Mouse (Mus musculus): ENCODE data around the gene Nox3. TPM values are rescaled to one million over a fixed set of nuclear protein-coding genes. Genes with fewer than 3 reads are reported as not detected.

Nox3 gene
- total and polyA plus RNA-seq, 2 experiments, result not detected

DNA sequence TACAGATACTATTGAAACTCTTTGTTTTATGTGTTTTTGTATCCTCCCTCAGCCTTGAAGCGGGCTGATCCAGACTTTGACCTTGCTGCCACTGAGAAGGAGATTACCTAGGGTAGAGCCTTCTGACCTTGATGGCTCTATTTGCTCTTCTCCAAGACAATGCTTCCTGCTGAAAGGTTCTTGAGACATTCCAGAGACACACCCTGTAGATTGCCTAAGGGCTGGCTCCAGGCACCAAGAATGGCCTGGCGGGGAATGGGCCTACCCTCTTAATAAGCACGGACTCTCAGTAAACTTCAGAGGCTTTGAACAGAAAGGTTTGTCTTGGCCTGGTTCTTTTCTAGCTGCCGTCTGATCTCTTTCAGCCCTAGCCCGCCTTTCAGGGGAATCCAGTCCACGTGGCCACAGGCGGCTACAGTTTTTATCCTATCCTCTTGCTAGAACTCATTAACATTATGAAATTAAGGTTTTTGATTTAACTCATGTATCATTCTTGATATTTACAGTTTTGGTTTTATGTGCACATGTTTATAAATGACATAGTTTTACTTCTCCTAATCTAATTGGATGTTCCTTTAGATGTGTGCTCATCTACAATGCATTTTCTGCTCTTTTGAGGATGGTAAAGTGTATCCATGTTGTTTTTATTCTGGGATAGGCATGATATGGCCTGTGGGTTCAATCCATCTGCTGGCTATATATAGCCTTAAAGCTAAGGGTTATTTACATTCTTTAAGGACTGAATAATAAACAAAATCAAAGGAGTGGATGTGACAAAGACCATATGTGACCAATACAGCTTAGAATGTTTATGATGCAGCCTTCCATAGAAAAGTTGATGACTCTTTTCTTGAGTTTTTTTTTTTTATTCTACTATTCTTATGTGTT, 79.5 kb downstream of the Nox3 start:
- WGBS, result 66% methylated on average over 7 of the region's 7 CpGs
- Histone ChIP-seq H3K4me3 (ENCODE audit: insufficient read depth, low read depth, low read length) (no peak overlapping the region), H3K36me3 (ENCODE audit: control insufficient read depth, insufficient read depth, low read length) (no peaks in the 10 kb centered on the region), H3K4me1 (ENCODE audit: control insufficient read depth, insufficient read depth, low read length) (no peaks in the 10 kb centered on the region), H3K9ac (ENCODE audit: low read depth, low read length) (no peak overlapping the region), H3K27me3 (ENCODE audit: control insufficient read depth, insufficient read depth, low read length) (no peaks in the 10 kb centered on the region), H3K79me2 (ENCODE audit: control insufficient read depth, insufficient read depth, low read length) (no peaks in the 10 kb centered on the region), H3K27ac (replicated peaks; ENCODE audit: insufficient read depth, low read depth, low read length) (no peak overlapping the region)
- TF ChIP-seq CTCF (IDR thresholded peaks at IDR 0.05; ENCODE audit: low read depth, low read length) (no peak), POLR2A (IDR thresholded peaks at IDR 0.05; ENCODE audit: extremely low read depth, insufficient read depth, low read length) (no peak)
- no peak for DNase-seq (ENCODE audit: extremely low read depth, low read depth, low spot score)

DNA sequence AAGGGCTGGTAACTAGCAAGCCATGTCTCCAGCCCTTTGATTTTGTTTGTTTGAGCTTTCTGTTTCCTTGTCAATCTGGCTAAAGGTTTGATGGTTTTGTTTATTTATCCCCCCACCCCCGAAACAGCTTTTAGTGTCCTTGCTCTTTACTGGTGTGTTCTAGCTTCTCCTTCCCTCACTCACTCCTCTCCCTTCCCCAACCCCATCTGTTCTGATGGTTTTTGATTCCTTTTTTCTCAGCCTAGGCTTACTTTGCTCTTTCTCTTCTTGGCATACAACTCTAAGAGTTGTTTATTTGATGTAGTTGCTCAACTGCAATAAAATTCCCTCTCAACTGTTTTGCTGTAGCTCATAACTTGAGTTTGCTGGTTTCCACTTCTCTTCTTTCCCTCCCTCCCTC, 80.5 kb downstream of the Nox3 start:
- no peak for TF ChIP-seq POLR2A (IDR thresholded peaks at IDR 0.05; ENCODE audit: extremely low read depth, insufficient read depth, low read length)
- TF ChIP-seq CTCF (IDR thresholded peaks at IDR 0.05; ENCODE audit: low read depth, low read length), result no peak
- H3K4me1 ChIP-seq (ENCODE audit: control insufficient read depth, insufficient read depth, low read length), result no peaks in the 10 kb centered on the region
- DNase-seq (ENCODE audit: extremely low read depth, low read depth, low spot score), result no peak
- H3K27me3 ChIP-seq (ENCODE audit: control insufficient read depth, insufficient read depth, low read length), result no peaks in the 10 kb centered on the region
- no peak overlapping the region for H3K27ac ChIP-seq (replicated peaks; ENCODE audit: insufficient read depth, low read depth, low read length)
- H3K4me3 ChIP-seq (ENCODE audit: insufficient read depth, low read depth, low read length), result no peak overlapping the region
- 11% methylated on average over 1 of the region's 1 CpGs for WGBS
- H3K9ac ChIP-seq (ENCODE audit: low read depth, low read length), result no peak overlapping the region
- H3K79me2 ChIP-seq (ENCODE audit: control insufficient read depth, insufficient read depth, low read length), result no peaks in the 10 kb centered on the region
- H3K36me3 ChIP-seq (ENCODE audit: control insufficient read depth, insufficient read depth, low read length), result no peaks in the 10 kb centered on the region

DNA sequence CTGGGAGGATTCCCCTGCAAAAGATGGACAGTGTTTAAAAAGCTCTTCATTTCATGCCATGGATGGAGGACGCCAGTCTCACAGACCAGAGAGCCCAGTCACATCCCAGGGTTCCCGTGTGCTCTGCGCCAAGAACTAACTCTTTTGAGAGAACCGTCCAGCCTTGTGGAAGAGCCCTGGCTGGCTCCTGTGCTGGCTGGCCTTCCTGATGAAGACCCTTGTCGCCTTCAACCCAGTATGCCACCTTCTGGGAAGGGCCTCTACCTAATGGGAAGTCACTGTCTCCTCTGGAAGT, 84.3 kb downstream of the Nox3 start:
- 87% methylated on average over 5 of the region's 5 CpGs for WGBS

DNA sequence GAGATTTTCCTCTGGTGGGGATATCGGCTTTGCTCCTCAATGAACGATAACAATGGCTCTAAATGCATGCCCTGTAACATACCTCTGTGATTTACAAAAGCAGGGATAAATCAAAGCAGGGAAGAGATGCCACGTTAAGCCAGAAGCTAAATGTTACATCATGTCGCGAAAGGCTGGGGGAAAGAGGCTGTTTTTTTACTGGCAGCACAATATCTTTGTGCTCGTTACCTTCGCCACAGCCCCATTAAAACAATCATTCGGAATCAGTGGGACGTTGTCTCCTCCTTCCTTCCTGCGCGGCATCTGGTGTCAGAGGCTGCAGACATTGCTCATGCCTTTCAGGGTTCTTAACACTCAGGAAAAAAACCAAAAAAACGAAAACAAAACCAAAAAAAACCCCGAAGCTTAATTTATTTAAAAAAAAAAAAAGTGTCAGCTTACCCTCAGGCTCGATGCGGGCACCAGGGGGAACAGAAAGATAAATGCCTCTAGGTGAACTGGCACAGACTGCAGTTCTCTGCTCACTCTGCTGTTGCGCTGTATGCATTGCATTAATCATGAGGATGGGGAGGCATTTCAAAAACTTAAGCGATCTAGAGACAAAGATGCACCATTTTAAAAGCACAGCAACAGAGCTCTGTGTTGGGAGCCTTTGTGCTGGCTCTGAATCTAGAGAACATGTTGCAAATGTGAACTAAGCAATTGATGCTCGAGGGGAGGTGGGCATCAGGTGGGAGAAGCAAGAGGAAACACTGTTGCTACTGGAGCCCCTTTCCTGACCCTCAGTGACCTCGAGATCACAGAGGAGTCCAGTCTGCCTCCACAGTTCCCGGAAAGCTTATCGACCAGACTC, 84.9 kb downstream of the Nox3 start:
- Histone ChIP-seq H3K9ac (ENCODE audit: low read depth, low read length) (no peak overlapping the region), H3K79me2 (ENCODE audit: control insufficient read depth, insufficient read depth, low read length) (no peaks in the 10 kb centered on the region), H3K36me3 (ENCODE audit: control insufficient read depth, insufficient read depth, low read length) (no peaks in the 10 kb centered on the region), H3K4me1 (ENCODE audit: control insufficient read depth, insufficient read depth, low read length) (no peaks in the 10 kb centered on the region), H3K27me3 (ENCODE audit: control insufficient read depth, insufficient read depth, low read length) (no peaks in the 10 kb centered on the region), H3K4me3 (ENCODE audit: insufficient read depth, low read depth, low read length) (no peak overlapping the region), H3K27ac (replicated peaks; ENCODE audit: insufficient read depth, low read depth, low read length) (no peak overlapping the region)
- TF ChIP-seq CTCF (IDR thresholded peaks at IDR 0.05; ENCODE audit: low read depth, low read length), result no peak
- no peak for DNase-seq (ENCODE audit: extremely low read depth, low read depth, low spot score)
- 49% methylated on average over 21 of the region's 21 CpGs for WGBS

More for the DNA sequence above, 84.3 kb downstream of the Nox3 start:
- Histone ChIP-seq H3K36me3 (ENCODE audit: control insufficient read depth, insufficient read depth, low read length) (no peaks in the 10 kb centered on the region), H3K4me3 (ENCODE audit: insufficient read depth, low read depth, low read length) (no peak overlapping the region), H3K27ac (replicated peaks; ENCODE audit: insufficient read depth, low read depth, low read length) (no peak overlapping the region), H3K27me3 (ENCODE audit: control insufficient read depth, insufficient read depth, low read length) (no peaks in the 10 kb centered on the region), H3K9ac (ENCODE audit: low read depth, low read length) (no peak overlapping the region), H3K79me2 (ENCODE audit: control insufficient read depth, insufficient read depth, low read length) (no peaks in the 10 kb centered on the region), H3K4me1 (ENCODE audit: control insufficient read depth, insufficient read depth, low read length) (no peaks in the 10 kb centered on the region)
- no peak for DNase-seq (ENCODE audit: extremely low read depth, low read depth, low spot score)
- TF ChIP-seq POLR2A (IDR thresholded peaks at IDR 0.05; ENCODE audit: extremely low read depth, insufficient read depth, low read length) (no peak), CTCF (IDR thresholded peaks at IDR 0.05; ENCODE audit: low read depth, low read length) (no peak)

DNA sequence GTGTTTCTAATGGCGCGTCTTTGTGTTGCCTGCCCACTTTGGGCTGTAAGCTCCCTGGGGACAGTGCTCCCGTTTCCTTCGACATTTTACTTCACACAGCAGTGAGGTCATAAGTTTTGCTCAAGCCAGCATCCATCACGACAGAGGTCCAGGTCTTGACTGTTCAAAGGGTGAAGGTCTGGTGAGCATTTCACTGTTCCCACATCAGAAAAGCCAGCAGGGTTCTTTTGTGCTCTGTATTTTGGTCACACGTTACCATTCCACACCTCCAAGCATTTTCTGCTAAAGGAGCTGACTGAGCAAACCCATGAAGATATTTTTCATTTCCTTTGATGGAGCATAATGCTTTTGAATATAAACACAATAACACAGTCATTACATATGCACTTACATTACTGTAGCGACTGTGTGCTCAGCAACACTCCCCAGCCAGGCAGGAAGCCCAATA, 85.7 kb downstream of the Nox3 start:
- no peaks in the 10 kb centered on the region for H3K79me2 ChIP-seq (ENCODE audit: control insufficient read depth, insufficient read depth, low read length)
- 76% methylated on average over 7 of the region's 7 CpGs for WGBS

More for the DNA sequence above, 85.7 kb downstream of the Nox3 start:
- Histone ChIP-seq H3K27ac (replicated peaks; ENCODE audit: insufficient read depth, low read depth, low read length) (no peak overlapping the region), H3K36me3 (ENCODE audit: control insufficient read depth, insufficient read depth, low read length) (no peaks in the 10 kb centered on the region), H3K9ac (ENCODE audit: low read depth, low read length) (no peak overlapping the region), H3K4me1 (ENCODE audit: control insufficient read depth, insufficient read depth, low read length) (no peaks in the 10 kb centered on the region), H3K27me3 (ENCODE audit: control insufficient read depth, insufficient read depth, low read length) (no peaks in the 10 kb centered on the region), H3K4me3 (ENCODE audit: insufficient read depth, low read depth, low read length) (no peak overlapping the region)
- TF ChIP-seq CTCF (IDR thresholded peaks at IDR 0.05; ENCODE audit: low read depth, low read length) (no peak), POLR2A (IDR thresholded peaks at IDR 0.05; ENCODE audit: extremely low read depth, insufficient read depth, low read length) (no peak)
- no peak for DNase-seq (ENCODE audit: extremely low read depth, low read depth, low spot score)
